Mouse (Mus musculus): ENCODE results near the gene Arhgef7.

The Arhgef7 gene

GRCm38 (mm10) chr8:11797729-11798479 is 70.4 kb downstream of the Arhgef7 start:
- in situ Hi-C loops (cut with MboI): no loop called here

- in situ Hi-C loops (cut with MboI): no loop called here
These were observed 71.0 kb downstream of the Arhgef7 start for GRCm38 (mm10) chr8:11798480-11798867.

- in situ Hi-C loops (cut with MboI): no loop called here
These were observed 71.6 kb downstream of the Arhgef7 start for GRCm38 (mm10) chr8:11799098-11799497.

- in situ Hi-C loops (cut with MboI): no loop called here
These were observed 73.0 kb downstream of the Arhgef7 start for GRCm38 (mm10) chr8:11800481-11800880.

GRCm38 (mm10) chr8:11801571-11801970 is 74.0 kb downstream of the Arhgef7 start:
- in situ Hi-C loops (cut with MboI): no loop called here

- in situ Hi-C loops (cut with MboI): no loop called here
These were observed 77.4 kb downstream of the Arhgef7 start for GRCm38 (mm10) chr8:11804914-11805313.

GRCm38 (mm10) chr8:11806252-11806651 is 78.7 kb downstream of the Arhgef7 start:
- in situ Hi-C loops (cut with MboI): no loop called here

- in situ Hi-C loops (cut with MboI): no loop called here
These were observed 79.8 kb downstream of the Arhgef7 start for GRCm38 (mm10) chr8:11807361-11807760.

GRCm38 (mm10) chr8:11808047-11808446 is 80.5 kb downstream of the Arhgef7 start:
- in situ Hi-C loops (cut with MboI): no loop called here

- in situ Hi-C loops (cut with MboI): no loop called here
These were observed 82.9 kb downstream of the Arhgef7 start for GRCm38 (mm10) chr8:11810426-11810825.

- in situ Hi-C loops (cut with MboI): no loop called here
These were observed 86.3 kb downstream of the Arhgef7 start for GRCm38 (mm10) chr8:11813801-11814200.

GRCm38 (mm10) chr8:11815206-11815605 is 87.7 kb downstream of the Arhgef7 start:
- in situ Hi-C loops (cut with MboI): no loop called here

GRCm38 (mm10) chr8:11820136-11820535 is 92.6 kb downstream of the Arhgef7 start:
- in situ Hi-C loops (cut with MboI): no loop called here

GRCm38 (mm10) chr8:11820568-11820967 is 93.0 kb downstream of the Arhgef7 start:
- in situ Hi-C loops (cut with MboI): no loop called here

- in situ Hi-C loops (cut with MboI): no loop called here
These were observed 94.1 kb downstream of the Arhgef7 start for GRCm38 (mm10) chr8:11821451-11822206.

GRCm38 (mm10) chr8:11822550-11823060 is 95.1 kb downstream of the Arhgef7 start:
- in situ Hi-C loops (cut with MboI): no loop called here

- in situ Hi-C loops (cut with MboI): no loop called here
These were observed 98.2 kb downstream of the Arhgef7 start for GRCm38 (mm10) chr8:11825756-11826155.

- in situ Hi-C loops (cut with MboI): no loop called here
These were observed 99.8 kb downstream of the Arhgef7 start for GRCm38 (mm10) chr8:11827312-11827711.

GRCm38 (mm10) chr8:11830214-11831046 is 102.9 kb downstream of the Arhgef7 start:
- in situ Hi-C loops (cut with MboI): no loop called here

GRCm38 (mm10) chr8:11831174-11831573 is 103.7 kb downstream of the Arhgef7 start:
- in situ Hi-C loops (cut with MboI): no loop called here

- in situ Hi-C loops (cut with MboI): no loop called here
These were observed 104.4 kb downstream of the Arhgef7 start for GRCm38 (mm10) chr8:11831939-11832338.

- in situ Hi-C loops (cut with MboI): no loop called here
These were observed 105.6 kb downstream of the Arhgef7 start for GRCm38 (mm10) chr8:11833157-11833556.
